Mouse (Mus musculus) hindbrain, embryonic 15.5 days (tissue): ENCODE results near the gene Pdxdc1. TPM values are rescaled to one million over a fixed set of nuclear protein-coding genes. Genes with fewer than 3 reads are reported as not detected.
A peak's percentile ranks its signal among the peaks of the same experiment; 100 is the strongest.

ENCODE experiments used
- ATAC-seq: fragments of 200-750 bp; cut with Nextera tagmentation; 2 replicates; pipeline ENCODE4 v1.8.0; 2017; ENCODE audit warnings: low read depth, moderate number of reproducible peaks, moderate TSS enrichment; ENCODE audit not compliant: low FRiP score
- H3K27ac ChIP-seq: fragments of 300-500 bp; sonication (generic); replicated peaks from 2 replicates; pipeline ENCODE4 v1.5.1; 2015; ENCODE audit warnings: mild to moderate bottlenecking, inconsistent platforms
- H3K27me3 ChIP-seq: fragments of 300-500 bp; sonication (generic); 2 replicates; pipeline ENCODE4 v1.6.1; 2015; ENCODE audit warnings: control low read depth, inconsistent platforms
- H3K36me3 ChIP-seq: fragments of 300-500 bp; sonication (generic); 2 replicates; pipeline ENCODE4 v1.6.1; 2015; ENCODE audit warnings: control low read depth, inconsistent platforms
- H3K4me1 ChIP-seq: fragments of 300-500 bp; sonication (generic); replicated peaks from 2 replicates; pipeline ENCODE4 v1.6.1; 2015; ENCODE audit warnings: control low read depth, inconsistent platforms
- H3K4me2 ChIP-seq: fragments of 300-500 bp; sonication (generic); 2 replicates; pipeline ENCODE4 v1.6.1; 2015; ENCODE audit warnings: moderate library complexity, mild to moderate bottlenecking, inconsistent platforms
- H3K4me3 ChIP-seq: fragments of 300-500 bp; sonication (generic); 2 replicates; pipeline ENCODE4 v1.5.1; 2015; ENCODE audit warnings: mild to moderate bottlenecking, inconsistent platforms
- H3K9ac ChIP-seq: fragments of 300-500 bp; sonication (generic); 2 replicates; pipeline ENCODE4 v1.6.1; 2015; ENCODE audit warnings: inconsistent platforms
- H3K9me3 ChIP-seq: fragments of 300-500 bp; sonication (generic); 2 replicates; pipeline ENCODE4 v1.6.1; 2016; ENCODE audit warnings: control low read depth, inconsistent platforms
- WGBS: fragments of 180-500 bp; shearing (Covaris S2); methylation state at CpG from one replicate; pipeline ENCODE4 v1.1.7; 2015; 5-methylcytosine and 5-hydroxymethylcytosine counted together
- polyA plus RNA-seq: library from polyadenylated mRNA; unstranded; fragments of >200 nt; fragmentation: Nextera tagmentation; extraction: Ambion mirVana; gene quantifications from 2 replicates; pipeline ENCODE4 v1.2.1, GENCODE M21; 2015

Pdxdc1 gene
- polyA plus RNA-seq, 1 experiment from 2014 or later, result 76.7 TPM

DNA sequence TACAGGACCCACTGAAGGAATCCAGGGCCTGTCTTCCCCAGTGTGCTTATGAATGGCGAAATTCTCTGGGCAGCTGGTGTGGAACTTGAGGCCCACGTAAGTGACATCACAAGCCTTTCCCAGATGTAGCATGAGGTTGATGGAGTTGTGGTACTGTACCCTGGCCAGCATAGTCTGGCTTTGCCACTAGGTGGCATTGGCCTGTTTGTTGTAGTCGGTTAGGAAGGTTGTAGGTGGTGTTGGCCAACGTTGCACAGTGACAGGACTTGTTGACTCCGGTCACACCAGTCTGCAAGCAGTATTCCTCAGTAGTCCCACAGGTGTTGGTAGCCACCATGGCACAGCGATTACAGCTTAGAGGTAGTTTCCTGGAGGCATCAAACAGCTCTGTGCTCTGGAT is 18.1 kb upstream of the Pdxdc1 start:
- no peaks in the 10 kb centered on the region for H3K27me3 ChIP-seq
- WGBS, result 89% methylated on average over 6 of the region's 6 CpGs
- H3K9ac ChIP-seq, result no peak overlapping the region
- no peak for ATAC-seq
- no peak overlapping the region for H3K27ac ChIP-seq
- no peak overlapping the region for H3K4me2 ChIP-seq
- H3K4me1 ChIP-seq, result no peaks in the 10 kb centered on the region
- no peak overlapping the region for H3K4me3 ChIP-seq
- H3K36me3 ChIP-seq, result peaks cover 9% of the 10 kb centered on the region; the same call in 1 of the 2 replicates
- H3K9me3 ChIP-seq, result peaks cover 5% of the 10 kb centered on the region; the same call in 1 of the 2 replicates

DNA sequence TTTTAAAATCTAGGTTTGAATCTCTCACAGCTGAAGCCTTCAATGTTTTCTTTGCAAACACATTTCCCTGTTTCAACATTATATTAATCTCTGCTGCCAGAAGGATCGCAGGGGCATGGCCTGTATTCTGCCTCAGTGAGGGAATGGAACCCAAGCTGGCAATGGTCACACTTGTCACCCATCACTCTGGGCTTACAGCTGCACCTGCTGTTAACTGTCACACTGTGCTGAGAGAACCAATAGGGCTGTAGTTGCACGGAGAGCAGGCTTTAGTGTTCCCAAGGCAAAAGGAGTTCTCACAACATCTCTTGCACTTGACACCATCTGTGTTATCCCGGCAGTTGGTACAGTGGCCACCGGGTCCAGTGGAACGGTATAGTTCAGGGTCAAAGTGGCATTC is 17.2 kb upstream of the Pdxdc1 start:
- Histone ChIP-seq H3K9ac (no peak overlapping the region), H3K4me1 (no peaks in the 10 kb centered on the region), H3K4me2 (no peak overlapping the region), H3K27ac (no peak overlapping the region), H3K9me3 (peaks cover 5% of the 10 kb centered on the region; the same call in 1 of the 2 replicates), H3K27me3 (no peaks in the 10 kb centered on the region), H3K36me3 (peaks cover 14% of the 10 kb centered on the region), H3K4me3 (no peak overlapping the region)
- WGBS, result 93% methylated on average over 5 of the region's 5 CpGs
- no peak for ATAC-seq

DNA sequence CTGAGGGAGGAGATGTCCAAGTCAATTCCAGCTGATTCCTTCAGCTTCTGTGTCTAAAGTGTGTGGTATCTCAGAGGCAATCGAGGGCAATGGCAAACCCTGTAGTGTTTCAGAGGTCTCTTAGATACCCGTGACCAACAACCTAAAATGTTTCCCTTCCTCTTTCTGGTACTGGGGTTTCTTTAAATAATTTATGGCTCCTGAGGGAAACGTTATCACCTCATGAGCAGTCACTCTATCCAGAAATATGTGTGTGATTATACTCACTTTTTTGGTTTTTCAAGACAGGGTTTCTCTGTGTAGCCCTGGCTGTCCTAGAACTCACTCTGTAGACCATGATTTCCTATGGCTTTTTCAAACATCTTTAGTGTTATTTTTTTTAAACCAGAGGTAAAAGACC is 4.4 kb upstream of the Pdxdc1 start:
- 85% methylated on average over 3 of the region's 3 CpGs for WGBS
- H3K27ac ChIP-seq, result no peak overlapping the region
- no peak for ATAC-seq
- no peaks in the 10 kb centered on the region for H3K36me3 ChIP-seq
- H3K27me3 ChIP-seq, result no peaks in the 10 kb centered on the region
- H3K9me3 ChIP-seq, result no peaks in the 10 kb centered on the region
- no peak overlapping the region for H3K4me3 ChIP-seq
- H3K9ac ChIP-seq, result no peak overlapping the region
- H3K4me1 ChIP-seq, result peaks cover 7% of the 10 kb centered on the region
- no peak overlapping the region for H3K4me2 ChIP-seq

DNA sequence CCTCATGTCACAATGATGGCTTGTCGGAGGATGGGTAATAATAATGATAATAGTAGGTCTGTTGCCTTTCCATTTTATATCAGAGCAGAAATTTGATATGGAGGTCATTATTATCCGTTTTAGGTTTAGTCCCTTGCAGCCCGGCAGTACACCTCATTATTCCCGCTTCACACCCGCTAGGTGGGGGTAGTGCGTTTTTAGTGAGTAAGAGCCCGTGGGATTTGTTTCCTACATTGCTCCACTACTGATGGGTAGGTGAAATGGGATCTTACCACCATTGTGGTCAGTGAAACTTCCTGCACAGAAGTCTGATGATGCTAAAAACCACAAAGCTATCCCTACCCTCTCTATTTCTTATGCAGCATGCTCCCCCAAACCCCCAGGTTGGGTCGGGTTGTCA is 557 bp upstream of the Pdxdc1 start:
- Histone ChIP-seq H3K4me3 (peak overlapping the region; percentile 83), H3K9ac (peak overlapping the region; percentile 69), H3K9me3 (no peaks in the 10 kb centered on the region), H3K27ac (peak overlapping the region; percentile 91), H3K4me1 (peaks cover 18% of the 10 kb centered on the region), H3K36me3 (no peaks in the 10 kb centered on the region), H3K4me2 (peak overlapping the region; percentile 75), H3K27me3 (no peaks in the 10 kb centered on the region)
- WGBS, result 6% methylated on average over 8 of the region's 8 CpGs
- peak; percentile 86 for ATAC-seq

DNA sequence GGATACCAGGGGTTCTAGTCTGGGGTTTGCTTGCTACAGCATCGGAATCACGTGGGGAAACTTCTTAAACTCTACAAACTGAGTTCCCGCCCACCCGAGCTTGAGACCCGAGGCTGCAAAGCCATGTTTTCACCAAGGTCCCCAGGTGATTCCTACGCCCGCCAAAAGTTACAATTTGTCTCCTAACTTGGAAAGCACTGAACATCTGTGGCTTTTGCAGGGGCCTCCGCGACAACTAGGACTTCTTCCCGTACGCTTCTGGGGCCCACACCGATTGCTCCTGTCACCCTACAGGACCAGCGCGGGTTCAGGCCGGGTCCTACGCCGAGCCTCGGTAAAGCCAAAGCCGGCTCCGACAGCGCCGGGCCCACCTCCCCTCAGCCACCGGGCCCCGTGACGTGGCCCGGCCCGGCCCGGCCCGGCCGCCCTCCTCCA is 517 bp downstream of the Pdxdc1 start:
- Histone ChIP-seq H3K4me3 (peak overlapping the region; percentile 83), H3K9ac (peak overlapping the region; percentile 69), H3K9me3 (no peaks in the 10 kb centered on the region), H3K4me2 (peak overlapping the region; percentile 75), H3K36me3 (no peaks in the 10 kb centered on the region), H3K27me3 (no peaks in the 10 kb centered on the region), H3K27ac (peak overlapping the region; percentile 91), H3K4me1 (peaks cover 18% of the 10 kb centered on the region)
- under 1% methylated on average over 30 of the region's 30 CpGs for WGBS
- no peak for ATAC-seq

DNA sequence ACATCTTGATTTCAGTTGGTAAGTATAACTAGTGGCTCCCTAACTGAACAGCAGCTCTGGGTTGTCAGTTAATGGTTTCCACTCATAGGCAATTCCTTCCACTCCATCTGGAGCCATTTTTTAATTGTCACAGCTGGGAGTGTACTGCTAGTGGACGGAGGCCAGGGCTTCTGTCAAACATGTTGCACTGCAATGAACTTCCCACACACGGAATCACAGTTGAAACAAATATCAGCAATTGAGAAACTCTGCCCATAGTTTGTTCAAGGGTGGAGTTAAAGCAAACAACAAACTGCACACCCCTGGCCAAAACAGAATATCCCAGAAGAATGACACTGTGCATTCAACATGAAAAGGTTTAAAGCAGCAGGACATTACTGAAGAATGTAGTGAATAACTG is 4.0 kb downstream of the Pdxdc1 start:
- Histone ChIP-seq H3K4me1 (peaks cover 16% of the 10 kb centered on the region), H3K27me3 (no peaks in the 10 kb centered on the region), H3K4me2 (no peak overlapping the region), H3K4me3 (no peak overlapping the region), H3K9me3 (no peaks in the 10 kb centered on the region), H3K27ac (no peak overlapping the region), H3K36me3 (no peaks in the 10 kb centered on the region), H3K9ac (no peak overlapping the region)
- 62% methylated on average over 2 of the region's 2 CpGs for WGBS
- no peak for ATAC-seq

DNA sequence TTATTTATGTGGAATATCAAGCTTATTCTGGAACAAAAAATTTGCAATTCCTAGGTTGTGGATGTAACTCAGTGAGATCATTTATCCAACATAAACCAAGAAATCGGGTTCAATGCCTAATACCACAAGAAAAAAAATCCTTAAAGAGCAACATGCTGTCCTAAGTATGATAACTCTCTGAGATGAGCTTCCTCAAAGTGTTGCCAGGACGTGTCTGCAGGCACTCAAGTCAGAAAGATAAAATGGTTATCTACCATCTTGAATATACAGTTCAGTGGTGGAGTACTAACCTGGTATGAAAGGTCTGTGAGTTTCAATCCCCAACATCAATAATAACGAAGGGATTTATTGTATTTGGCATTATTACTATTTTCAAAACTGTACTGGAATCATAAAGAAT is 6.6 kb downstream of the Pdxdc1 start:
- Histone ChIP-seq H3K4me2 (no peak overlapping the region), H3K9me3 (no peaks in the 10 kb centered on the region), H3K4me1 (peaks cover 2% of the 10 kb centered on the region), H3K27ac (no peak overlapping the region), H3K36me3 (no peaks in the 10 kb centered on the region), H3K9ac (no peak overlapping the region), H3K27me3 (no peaks in the 10 kb centered on the region), H3K4me3 (no peak overlapping the region)
- 90% methylated on average over 3 of the region's 3 CpGs for WGBS
- ATAC-seq, result no peak

DNA sequence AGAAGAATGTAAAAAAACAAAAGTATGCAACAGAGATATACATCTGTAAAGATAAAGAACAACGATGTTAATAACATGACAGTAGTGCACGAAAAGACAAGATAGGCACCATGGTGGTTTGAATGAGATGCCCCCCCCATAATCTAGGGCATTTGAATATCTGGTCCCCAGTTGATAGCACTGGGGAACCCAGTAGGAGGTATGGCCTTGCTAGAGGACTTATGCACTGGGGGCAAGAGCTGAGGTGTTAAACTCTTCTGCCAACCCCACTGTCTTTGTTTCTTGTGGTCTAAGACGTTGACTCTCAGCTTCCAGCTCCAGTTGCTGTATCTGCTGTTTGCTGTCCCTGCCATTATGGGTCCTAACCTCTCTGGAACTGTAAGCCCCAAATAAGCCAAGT is 7.2 kb downstream of the Pdxdc1 start:
- H3K9ac ChIP-seq, result no peak overlapping the region
- no peaks in the 10 kb centered on the region for H3K4me1 ChIP-seq
- no peaks in the 10 kb centered on the region for H3K9me3 ChIP-seq
- no peaks in the 10 kb centered on the region for H3K27me3 ChIP-seq
- WGBS, result 91% methylated on average over 3 of the region's 3 CpGs
- no peak overlapping the region for H3K4me3 ChIP-seq
- no peak overlapping the region for H3K4me2 ChIP-seq
- no peak overlapping the region for H3K27ac ChIP-seq
- no peak for ATAC-seq
- H3K36me3 ChIP-seq, result no peaks in the 10 kb centered on the region

DNA sequence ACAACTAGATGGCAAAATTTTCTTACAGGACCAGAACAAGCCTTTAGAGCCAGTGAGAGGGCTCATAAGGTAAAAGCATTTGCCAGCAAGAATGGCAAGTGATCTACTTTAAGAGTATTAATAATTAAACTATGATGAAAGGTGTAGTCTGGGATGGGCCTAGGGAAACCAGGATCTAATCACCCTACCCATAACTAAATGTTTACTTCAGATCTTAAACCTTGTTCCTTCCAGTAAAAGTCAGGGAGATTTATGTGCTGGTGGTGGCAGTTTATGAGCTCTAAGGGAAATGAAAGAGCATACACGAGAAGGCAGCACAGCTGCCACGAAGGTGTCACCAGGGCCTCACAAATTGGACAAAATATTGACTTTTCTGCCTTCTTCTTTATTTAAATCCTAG is 8.8 kb downstream of the Pdxdc1 start:
- H3K4me2 ChIP-seq, result no peak overlapping the region
- WGBS, result 83% methylated on average over 2 of the region's 2 CpGs
- no peaks in the 10 kb centered on the region for H3K4me1 ChIP-seq
- no peaks in the 10 kb centered on the region for H3K36me3 ChIP-seq
- no peak overlapping the region for H3K4me3 ChIP-seq
- H3K27me3 ChIP-seq, result no peaks in the 10 kb centered on the region
- no peak overlapping the region for H3K27ac ChIP-seq
- ATAC-seq, result no peak
- no peaks in the 10 kb centered on the region for H3K9me3 ChIP-seq
- H3K9ac ChIP-seq, result no peak overlapping the region

DNA sequence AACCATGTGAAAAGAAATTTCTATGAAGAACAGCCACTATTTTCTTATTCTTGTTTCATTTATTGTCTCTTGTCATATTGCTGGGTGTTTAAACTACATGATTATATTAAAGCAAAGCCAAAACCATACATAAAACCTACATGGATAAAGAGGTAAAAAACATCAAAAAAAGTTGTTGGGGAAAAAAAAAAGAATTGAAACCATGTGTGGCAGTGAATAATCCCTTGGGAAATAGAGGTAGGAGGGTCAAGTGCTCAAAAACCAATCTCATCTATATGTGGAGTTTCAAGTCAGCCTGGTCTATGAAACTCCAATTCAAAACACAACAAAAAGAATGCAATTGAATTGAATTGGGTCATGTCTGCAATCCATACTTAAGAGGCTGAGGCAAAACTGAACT is 10.1 kb downstream of the Pdxdc1 start:
- H3K4me2 ChIP-seq, result no peak overlapping the region
- H3K4me1 ChIP-seq, result no peaks in the 10 kb centered on the region
- no peak overlapping the region for H3K9ac ChIP-seq
- no peak for ATAC-seq
- H3K27ac ChIP-seq, result no peak overlapping the region
- no peaks in the 10 kb centered on the region for H3K27me3 ChIP-seq
- no peaks in the 10 kb centered on the region for H3K9me3 ChIP-seq
- H3K36me3 ChIP-seq, result no peaks in the 10 kb centered on the region
- H3K4me3 ChIP-seq, result no peak overlapping the region

DNA sequence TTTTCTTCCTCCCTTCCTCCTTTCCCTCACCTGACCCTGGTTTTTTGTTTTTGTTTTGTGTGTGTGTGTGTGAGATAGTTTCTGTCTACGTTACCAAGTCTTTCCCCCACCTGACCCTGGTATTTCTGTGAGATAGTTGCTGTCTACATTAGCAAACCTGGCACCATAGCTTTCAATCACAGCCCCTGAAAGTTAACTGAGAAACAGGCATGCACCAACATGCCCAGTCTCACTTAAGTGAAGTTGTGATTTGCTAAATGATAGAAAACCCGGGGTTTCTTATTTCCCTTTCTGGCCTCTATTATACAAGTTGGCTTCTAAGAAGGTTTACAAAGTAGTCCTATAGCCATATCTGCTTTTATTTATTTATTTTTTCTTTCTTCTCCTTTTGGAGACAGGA is 12.5 kb downstream of the Pdxdc1 start:
- no peaks in the 10 kb centered on the region for H3K4me1 ChIP-seq
- no peak overlapping the region for H3K27ac ChIP-seq
- no peak for ATAC-seq
- 94% methylated on average over 2 of the region's 2 CpGs for WGBS
- no peak overlapping the region for H3K9ac ChIP-seq
- no peak overlapping the region for H3K4me3 ChIP-seq
- no peaks in the 10 kb centered on the region for H3K36me3 ChIP-seq
- no peaks in the 10 kb centered on the region for H3K27me3 ChIP-seq
- H3K4me2 ChIP-seq, result no peak overlapping the region
- H3K9me3 ChIP-seq, result no peaks in the 10 kb centered on the region

DNA sequence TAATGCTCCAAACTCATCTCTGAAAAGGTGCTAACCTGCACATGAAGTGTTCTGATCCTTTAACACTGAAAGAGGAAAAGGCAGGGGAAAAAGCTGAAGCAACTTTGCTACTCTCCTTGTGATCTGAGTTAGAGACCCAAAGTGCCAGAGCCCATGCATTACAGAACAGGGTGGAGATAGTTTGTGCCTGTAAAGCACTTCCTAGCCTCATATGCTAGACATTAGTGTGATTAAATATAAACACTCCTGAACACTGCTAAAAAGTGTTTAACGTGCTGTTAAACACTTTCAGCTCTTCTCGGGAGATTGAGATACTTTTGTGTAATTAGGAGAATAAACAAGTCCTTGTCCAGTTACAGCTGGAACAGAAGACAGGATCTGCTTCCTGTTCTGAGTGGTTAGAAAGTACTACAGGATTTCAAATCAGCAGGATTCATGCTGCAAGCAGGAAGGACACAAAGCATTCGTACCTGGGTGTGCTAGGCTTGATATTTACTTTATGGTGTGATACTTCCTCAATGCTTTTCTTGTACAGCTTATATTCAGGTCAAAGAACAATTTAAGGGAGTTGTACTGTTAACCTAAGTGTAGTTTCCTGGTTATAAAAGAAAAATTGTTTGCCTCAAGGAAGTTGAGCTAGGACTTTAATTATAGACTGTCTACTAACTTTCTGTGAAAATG is 19.7 kb downstream of the Pdxdc1 start:
- no peak overlapping the region for H3K4me2 ChIP-seq
- no peak for ATAC-seq
- H3K27me3 ChIP-seq, result no peaks in the 10 kb centered on the region
- H3K9me3 ChIP-seq, result no peaks in the 10 kb centered on the region
- peaks cover 14% of the 10 kb centered on the region; the same call in 1 of the 2 replicates for H3K36me3 ChIP-seq
- WGBS, result 76% methylated on average over 3 of the region's 3 CpGs
- H3K4me1 ChIP-seq, result no peaks in the 10 kb centered on the region
- H3K9ac ChIP-seq, result no peak overlapping the region
- H3K4me3 ChIP-seq, result no peak overlapping the region
- no peak overlapping the region for H3K27ac ChIP-seq

DNA sequence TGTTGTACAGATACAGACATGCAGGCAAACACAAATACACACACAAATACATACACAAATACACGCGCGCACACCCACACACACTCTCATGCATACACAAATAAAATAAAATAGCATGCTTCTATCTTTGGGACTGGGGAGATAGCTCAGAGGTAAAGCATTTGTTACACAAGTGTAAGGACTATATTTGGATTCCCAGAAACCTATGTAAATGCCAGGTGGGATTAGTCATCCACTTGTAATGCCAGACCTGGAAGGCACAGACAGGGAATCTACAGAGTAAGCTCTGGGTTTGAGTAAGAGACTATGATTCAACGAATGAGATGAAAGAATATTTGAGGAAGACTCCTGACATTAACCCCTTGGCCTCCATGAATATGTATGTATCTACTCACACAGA is 27.4 kb downstream of the Pdxdc1 start:
- Histone ChIP-seq H3K4me1 (no peaks in the 10 kb centered on the region), H3K9me3 (no peaks in the 10 kb centered on the region), H3K36me3 (peaks cover 29% of the 10 kb centered on the region), H3K9ac (no peak overlapping the region), H3K4me3 (no peak overlapping the region), H3K27ac (no peak overlapping the region), H3K27me3 (no peaks in the 10 kb centered on the region), H3K4me2 (no peak overlapping the region)
- no peak for ATAC-seq
- WGBS, result 95% methylated on average over 4 of the region's 4 CpGs
